Mouse (Mus musculus) gastrocnemius, postnatal 25 days (tissue): Measurements from ENCODE around the gene Ube2k. TPM values are rescaled to one million over a fixed set of nuclear protein-coding genes. Genes with fewer than 3 reads are reported as not detected.

Source experiments
- DNase-seq: peaks from one replicate; pipeline ENCODE4 v3.0.0; 2022
- total RNA-seq, 2 experiments: library from RNA; stranded (reverse); gene quantifications; 1 replicate in 1 of 2; 2 replicates in 1 of 2; pipeline ENCODE4 v1.2.3; 2021

Gene Ube2k
- total RNA-seq, 2 experiments from 2014 or later: 59.0 to 60.3 TPM

- no peak for DNase-seq
Observed at GRCm38 (mm10) chr5:65638896-65639295, 101.9 kb downstream of the Ube2k start.

Other genes starting within 250 kb of the Ube2k start
- 10 to 100 TPM; 18.3 to 20.5 TPM for gene Rfc1, start 201.6 kb upstream of the Ube2k start, total RNA-seq
- under 1 TPM; 0.18 to 0.64 TPM for gene Klb, start 188.9 kb upstream of the Ube2k start, total RNA-seq
- 100 to 1,000 TPM; 487 to 495 TPM for gene Rpl9, start 145.8 kb upstream of the Ube2k start, total RNA-seq
- 10 to 100 TPM; 37.2 to 42.7 TPM for gene Lias, start 145.7 kb upstream of the Ube2k start, total RNA-seq
- 10 to 100 TPM in 1 of 2 experiments, 1 to 10 TPM in 1; 9.4 to 14.8 TPM for gene Ugdh, start 101.3 kb upstream of the Ube2k start, total RNA-seq
- 1 to 10 TPM in 1 of 2 experiments, not detected in 1; 2.6 TPM for gene Gm43552, start 44.4 kb upstream of the Ube2k start, total RNA-seq
- 10 to 100 TPM; 33.5 to 34.6 TPM for gene Smim14, start within 50 bp of the Ube2k start, total RNA-seq
- 10 to 100 TPM; 37.6 to 41.9 TPM for gene Pds5a, start 161.0 kb downstream of the Ube2k start, total RNA-seq
- gene N4bp2, start 226.3 kb downstream of the Ube2k start, total RNA-seq: 1 to 10 TPM; 8.1 to 9.3 TPM